Mouse (Mus musculus): ENCODE results near the gene Ei24. TPM values are rescaled to one million over a fixed set of nuclear protein-coding genes. Genes with fewer than 3 reads are reported as not detected.

The Ei24 gene
- polyA plus RNA-seq (2021; fragmentation: Nextera tagmentation): 11.2 and 12.2 TPM in 2 replicates
- long read RNA-seq, experiment 1, transcript Ei24-201 (11 exons, 2,220 nt): major isoform, 9 of 23 reads
- long read RNA-seq, experiment 1, partial matches to known transcripts: 7 of 23 reads
- long read RNA-seq, experiment 1, other reads (novel, unspliced or antisense): 6 of 23 reads
- long read RNA-seq, experiment 2, transcript Ei24-202 (11 exons, 2,309 nt): minor isoform, 5 of 97 reads
- long read RNA-seq, experiment 2, transcript Ei24-201 (11 exons, 2,220 nt): major isoform, 79 of 97 reads
- long read RNA-seq, experiment 2, partial matches to known transcripts: 4 of 97 reads
- long read RNA-seq, experiment 2, other reads (novel, unspliced or antisense): 9 of 97 reads

GRCm38 (mm10) chr9:36796781-36797555, at the start of gene Ei24:
Gene Ei24, minus strand, starts transcription at chr9:36797393.

GRCm38 (mm10) chr9:36821644-36822000, 24.4 kb upstream of the Ei24 start, which contains the start of gene Fez1:
Gene Fez1, plus strand, starts transcription at chr9:36821864.

GRCm38 (mm10) chr9:36767203-36768143, 29.7 kb downstream of the Ei24 start, which contains the start of gene Stt3a:
Gene Stt3a, minus strand, starts transcription at chr9:36767679.

Other genes starting within 250 kb of the Ei24 start
- not detected in 2 replicates for gene Gm17689, start 214.8 kb downstream of the Ei24 start, polyA plus RNA-seq (2021; fragmentation: Nextera tagmentation)
- not detected in 2 replicates for gene A630095E13Rik, start 154.0 kb downstream of the Ei24 start, polyA plus RNA-seq (2021; fragmentation: Nextera tagmentation)
- not detected in 2 replicates for gene Acrv1, start 104.2 kb downstream of the Ei24 start, polyA plus RNA-seq (2021; fragmentation: Nextera tagmentation)
- gene Chek1, start 70.3 kb downstream of the Ei24 start, polyA plus RNA-seq (2021; fragmentation: Nextera tagmentation): 1.1 and 1.6 TPM in 2 replicates
- gene Stt3a, start 29.7 kb downstream of the Ei24 start, polyA plus RNA-seq (2021; fragmentation: Nextera tagmentation): 67.4 and 80.9 TPM in 2 replicates
- 474 and 503 TPM in 2 replicates for gene Fez1, start 24.5 kb upstream of the Ei24 start, polyA plus RNA-seq (2021; fragmentation: Nextera tagmentation)

All from layer of hippocampus, adult 6 months (tissue).